Mouse (Mus musculus) liver, embryonic 16.5 days (tissue): ENCODE results near the gene Ap4e1. TPM values are rescaled to one million over a fixed set of nuclear protein-coding genes. Genes with fewer than 3 reads are reported as not detected.
A peak's percentile ranks its signal among the peaks of the same experiment; 100 is the strongest.
"Not testable (repeated sequence)": the region's sequence is repeated elsewhere in the genome, so short reads cannot be mapped to it uniquely, and the experiment has no call there.

Experiments
- ATAC-seq: fragments of 200-750 bp; cut with Nextera tagmentation; 2 replicates; pipeline ENCODE4 v1.8.0; 2017; ENCODE audit warnings: low read depth, mild to moderate bottlenecking, moderate number of reproducible peaks, moderate library complexity
- H3K27ac ChIP-seq: fragments of 300-500 bp; sonication (generic); 2 replicates; pipeline ENCODE4 v1.5.1; 2014; ENCODE audit warnings: mild to moderate bottlenecking, low read length
- H3K27me3 ChIP-seq: fragments of 300-500 bp; sonication (generic); 2 replicates; pipeline ENCODE4 v1.6.1; 2014; ENCODE audit warnings: low read depth, low read length, mixed read lengths; ENCODE audit not compliant: control insufficient read depth, insufficient read depth
- H3K36me3 ChIP-seq: fragments of 300-500 bp; sonication (generic); 2 replicates; pipeline ENCODE4 v1.6.1; 2014; ENCODE audit warnings: mild to moderate bottlenecking; ENCODE audit not compliant: control insufficient read depth, insufficient read depth
- H3K4me1 ChIP-seq: fragments of 300-500 bp; sonication (generic); 2 replicates; pipeline ENCODE4 v1.6.1; 2014; ENCODE audit warnings: low read depth, low read length, mixed read lengths; ENCODE audit not compliant: control insufficient read depth
- H3K4me2 ChIP-seq: fragments of 300-500 bp; sonication (generic); 2 replicates; pipeline ENCODE4 v1.6.1; 2014; ENCODE audit warnings: low read depth, low read length, mixed read lengths
- H3K4me3 ChIP-seq: fragments of 300-500 bp; sonication (generic); 2 replicates; pipeline ENCODE4 v1.5.1; 2014; ENCODE audit warnings: low read depth, mild to moderate bottlenecking, low read length
- H3K9ac ChIP-seq: fragments of 300-500 bp; sonication (generic); 2 replicates; pipeline ENCODE4 v1.6.1; 2014; ENCODE audit warnings: low read depth, low read length
- H3K9me3 ChIP-seq: fragments of 300-500 bp; sonication (generic); replicated peaks from 2 replicates; pipeline ENCODE4 v1.6.1; 2016; ENCODE audit warnings: low read length; ENCODE audit not compliant: control insufficient read depth
- WGBS: fragments of 180-500 bp; shearing (Covaris S2); extraction: QIAGEN DNeasy Blood & Tissue Kit; methylation state at CpG from one replicate; pipeline ENCODE4 v1.1.7; 2014; ENCODE audit not compliant: insufficient replicate concordance; 5-methylcytosine and 5-hydroxymethylcytosine counted together
- polyA plus RNA-seq: library from polyadenylated mRNA; unstranded; fragments of >200 nt; fragmentation: Nextera tagmentation; extraction: Ambion mirVana; gene quantifications from 2 replicates; pipeline ENCODE4 v1.2.1, GENCODE M21; 2015

Ap4e1 gene
- polyA plus RNA-seq, 1 experiment from 2014 or later = 4.3 TPM

DNA sequence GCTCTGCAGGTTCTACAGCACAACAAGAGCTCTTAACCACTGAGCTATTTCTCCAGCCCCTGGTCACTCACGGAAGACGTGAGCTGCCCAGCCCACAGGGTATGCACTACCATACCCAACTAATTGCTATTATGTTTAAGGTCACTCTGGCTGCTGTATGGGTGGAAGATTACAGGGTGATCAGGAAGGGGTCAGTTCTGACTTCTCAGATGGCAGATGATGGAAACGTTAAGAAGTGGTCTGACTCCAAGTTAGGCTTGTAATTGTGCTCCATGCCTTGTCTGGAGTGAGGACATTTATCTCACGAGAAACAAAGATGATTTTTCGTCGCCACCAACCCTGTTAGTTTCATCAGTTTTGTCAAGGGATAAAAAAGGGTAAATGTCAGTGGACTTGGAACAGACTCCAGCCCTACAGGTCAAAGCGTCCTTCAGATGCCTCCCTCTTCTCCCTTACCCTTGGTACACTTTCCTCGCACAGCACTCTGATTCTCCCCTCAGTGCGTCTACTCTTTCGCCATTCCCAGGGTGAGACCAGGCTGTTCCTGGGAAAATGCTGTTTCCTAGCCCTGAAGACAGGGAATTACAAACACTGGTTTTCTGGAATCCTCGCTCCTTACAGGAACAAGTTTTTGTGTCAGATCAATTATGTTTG, 61.4 kb downstream of the Ap4e1 start:
- H3K4me1 ChIP-seq = peaks cover 11% of the 10 kb centered on the region
- H3K27ac ChIP-seq = peak overlapping the region; percentile 1; the same call in 1 of the 2 replicates
- no peak for ATAC-seq
- no peaks in the 10 kb centered on the region for H3K36me3 ChIP-seq
- peak overlapping the region; percentile 86 for H3K9ac ChIP-seq
- H3K9me3 ChIP-seq = no peaks in the 10 kb centered on the region
- peak overlapping the region; percentile 83 for H3K4me2 ChIP-seq
- H3K27me3 ChIP-seq = no peaks in the 10 kb centered on the region
- WGBS = 19% methylated on average over 11 of the region's 11 CpGs
- peak overlapping the region; percentile 84 for H3K4me3 ChIP-seq

GRCm38 (mm10) chr2:127070435-127070841, 61.9 kb downstream of the Ap4e1 start, which contains the start of gene Blvra:
TSS of gene Blvra (plus strand) at chr2:127070665.
- Histone ChIP-seq H3K4me2 (peak within 1 kb of the TSS; percentile 83), H3K9me3 (no peaks in the 10 kb centered on the region), H3K4me3 (peak within 1 kb of the TSS; percentile 84), H3K27ac (peak within 1 kb of the TSS; percentile 57), H3K27me3 (no peaks in the 10 kb centered on the region), H3K4me1 (peaks cover 11% of the 10 kb centered on the region), H3K9ac (peak within 1 kb of the TSS; percentile 86), H3K36me3 (no peaks in the 10 kb centered on the region)
- WGBS = under 1% methylated on average over 27 of the region's 32 CpGs
- peak; percentile 99 for ATAC-seq

- H3K4me1 ChIP-seq = peaks cover 11% of the 10 kb centered on the region
- ATAC-seq = peak; percentile 3; the same call in 1 of the 2 replicates
- peak overlapping the region; percentile 86 for H3K9ac ChIP-seq
- H3K27me3 ChIP-seq = no peaks in the 10 kb centered on the region
- WGBS = 4% methylated on average over 9 of the region's 9 CpGs
- H3K4me3 ChIP-seq = peak overlapping the region; percentile 84
- no peaks in the 10 kb centered on the region for H3K9me3 ChIP-seq
- no peaks in the 10 kb centered on the region for H3K36me3 ChIP-seq
- peak overlapping the region; percentile 57 for H3K27ac ChIP-seq
- peak overlapping the region; percentile 83 for H3K4me2 ChIP-seq
Observed at GRCm38 (mm10) chr2:127070879-127071278, 62.4 kb downstream of the Ap4e1 start.

- no peak for ATAC-seq
- Histone ChIP-seq H3K4me1 (peaks cover 11% of the 10 kb centered on the region), H3K36me3 (no peaks in the 10 kb centered on the region), H3K4me2 (no peak overlapping the region), H3K9ac (no peak overlapping the region), H3K27ac (no peak overlapping the region), H3K27me3 (no peaks in the 10 kb centered on the region), H3K4me3 (no peak overlapping the region), H3K9me3 (no peaks in the 10 kb centered on the region)
- 89% methylated on average over 2 of the region's 2 CpGs for WGBS
Observed at GRCm38 (mm10) chr2:127074116-127074515, 65.6 kb downstream of the Ap4e1 start.

- no peak for ATAC-seq
Observed at GRCm38 (mm10) chr2:127077611-127078010, 69.1 kb downstream of the Ap4e1 start.

GRCm38 (mm10) chr2:127079066-127079465, 70.5 kb downstream of the Ap4e1 start:
- not testable (repeated sequence) for H3K27me3 ChIP-seq, H3K4me2 ChIP-seq, H3K4me3 ChIP-seq, H3K36me3 ChIP-seq, H3K27ac ChIP-seq, ATAC-seq, H3K9ac ChIP-seq, H3K9me3 ChIP-seq
- 56% methylated on average over 2 of the region's 2 CpGs for WGBS
- H3K4me1 ChIP-seq = peaks cover 18% of the 10 kb centered on the region

More at GRCm38 (mm10) chr2:127077611-127078010, 69.1 kb downstream of the Ap4e1 start:
- Histone ChIP-seq H3K9ac (no peak overlapping the region), H3K27ac (no peak overlapping the region), H3K9me3 (no peaks in the 10 kb centered on the region), H3K4me3 (no peak overlapping the region), H3K27me3 (no peaks in the 10 kb centered on the region), H3K4me2 (no peak overlapping the region), H3K4me1 (peaks cover 18% of the 10 kb centered on the region), H3K36me3 (no peaks in the 10 kb centered on the region)
- WGBS = 71% methylated on average over 9 of the region's 9 CpGs

- WGBS = 65% methylated on average over 11 of the region's 11 CpGs
- Histone ChIP-seq H3K27me3 (no peaks in the 10 kb centered on the region), H3K9me3 (no peaks in the 10 kb centered on the region), H3K9ac (peak overlapping the region; percentile 35; the same call in 1 of the 2 replicates), H3K4me3 (no peak overlapping the region), H3K36me3 (no peaks in the 10 kb centered on the region), H3K27ac (peak overlapping the region; percentile 80), H3K4me1 (peaks cover 18% of the 10 kb centered on the region), H3K4me2 (peak overlapping the region; percentile 38; the same call in 1 of the 2 replicates)
- peak; percentile 47 for ATAC-seq
Observed at GRCm38 (mm10) chr2:127079881-127080590, 71.5 kb downstream of the Ap4e1 start.

- peak; percentile 91 for ATAC-seq
- peak overlapping the region; percentile 80 for H3K27ac ChIP-seq
- H3K9ac ChIP-seq = peak overlapping the region; percentile 35; the same call in 1 of the 2 replicates
- 44% methylated on average over 11 of the region's 11 CpGs for WGBS
- H3K27me3 ChIP-seq = no peaks in the 10 kb centered on the region
- no peak overlapping the region for H3K4me3 ChIP-seq
- H3K4me1 ChIP-seq = peaks cover 18% of the 10 kb centered on the region
- H3K9me3 ChIP-seq = no peaks in the 10 kb centered on the region
- no peaks in the 10 kb centered on the region for H3K36me3 ChIP-seq
- peak overlapping the region; percentile 38; the same call in 1 of the 2 replicates for H3K4me2 ChIP-seq
Observed at GRCm38 (mm10) chr2:127080591-127081218, 72.2 kb downstream of the Ap4e1 start.
